Mouse (Mus musculus) gastrocnemius, postnatal 25 days (tissue): ENCODE measurements around the gene Glb1l. TPM values are rescaled to one million over a fixed set of nuclear protein-coding genes. Genes with fewer than 3 reads are reported as not detected.

Experiments used
- DNase-seq: peaks from one replicate; pipeline ENCODE4 v3.0.0; 2022
- total RNA-seq, 2 experiments: library from RNA; stranded (reverse); gene quantifications; 1 replicate in 1 of 2; 2 replicates in 1 of 2; pipeline ENCODE4 v1.2.3; 2021

Gene Glb1l
- total RNA-seq, 2 experiments from 2014 or later = 1.9 to 2.7 TPM

- DNase-seq = no peak
These were observed 18.2 kb downstream of the Glb1l start for GRCm38 (mm10) chr1:75192452-75192851.

- DNase-seq = peak; percentile 98
These were observed 18.8 kb downstream of the Glb1l start, which contains the start of the genes Ankzf1 and Atg9a for GRCm38 (mm10) chr1:75191622-75192402. Ankzf1 (plus strand) TSS chr1:75192151. Atg9a (minus strand) TSS chr1:75192196.

GRCm38 (mm10) chr1:75191258-75191621 lies 19.4 kb downstream of the Glb1l start:
- no peak for DNase-seq

DNA sequence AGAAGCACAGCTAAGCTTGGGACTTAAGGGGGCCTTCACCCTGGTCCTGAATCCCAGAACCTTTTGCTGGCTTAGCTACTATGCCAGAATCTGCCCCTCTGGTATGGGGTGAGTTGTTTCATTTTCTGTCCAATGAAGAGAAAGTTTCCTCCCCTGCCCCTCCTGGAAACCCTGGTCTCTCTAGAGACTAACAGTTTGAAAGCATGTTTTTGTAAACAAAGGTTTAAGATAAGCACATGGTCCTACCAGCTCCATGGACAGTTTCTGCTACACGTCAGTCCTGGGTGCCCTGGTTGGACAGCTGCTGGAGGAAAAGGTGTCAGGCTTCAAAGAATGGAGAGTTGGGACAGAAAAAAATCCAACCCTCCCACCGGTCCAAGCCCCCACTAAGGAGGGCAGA lies 20.0 kb downstream of the Glb1l start:
- DNase-seq = no peak

DNA sequence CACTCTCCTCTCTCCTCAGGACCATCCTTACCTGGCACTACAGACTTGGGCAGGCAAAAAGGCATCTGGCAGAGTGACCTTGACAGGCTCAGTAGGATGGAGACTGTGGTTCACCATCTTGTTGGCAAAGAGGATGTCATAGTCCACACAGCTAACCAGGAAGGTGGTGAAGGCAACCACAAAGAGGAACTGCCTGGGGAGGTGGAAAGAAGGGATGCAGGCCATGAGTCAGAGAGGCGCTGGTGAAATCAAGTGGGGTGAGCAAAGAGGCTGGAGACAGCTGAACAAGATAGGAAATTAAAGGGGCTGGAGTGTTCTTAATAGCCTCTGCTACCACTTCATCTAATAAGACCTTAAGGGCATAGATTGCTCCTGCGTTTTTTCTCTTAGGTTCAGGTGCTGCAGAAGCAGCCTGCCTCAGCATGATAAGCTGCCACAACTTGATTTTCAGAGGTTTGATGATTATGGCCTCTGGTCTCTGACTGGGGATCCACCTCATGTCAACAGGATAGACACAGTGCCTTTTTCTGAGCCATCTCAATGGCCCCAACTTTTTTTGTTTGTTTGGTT lies 22.6 kb downstream of the Glb1l start:
- no peak for DNase-seq

DNA sequence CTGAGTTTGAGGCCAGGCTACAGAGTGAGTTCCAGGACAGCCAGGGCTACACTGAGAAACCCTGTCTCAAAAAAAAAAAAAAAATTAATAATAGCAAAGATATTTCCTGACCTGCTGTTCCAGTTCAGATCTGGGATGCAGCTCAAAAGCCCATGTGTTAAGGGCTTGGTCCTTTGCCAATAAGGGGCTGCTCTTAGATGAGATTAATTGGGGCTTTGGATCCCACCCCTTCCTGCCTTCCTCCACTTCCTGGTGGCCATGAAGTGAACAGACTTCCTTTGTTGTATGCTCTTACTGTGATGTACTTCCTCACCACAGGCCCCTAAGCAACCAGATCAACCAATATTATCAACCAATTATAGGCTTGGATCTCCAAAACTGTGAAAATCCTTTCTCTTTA lies 23.5 kb downstream of the Glb1l start:
- no peak for DNase-seq

- no peak for DNase-seq
These were observed 25.1 kb downstream of the Glb1l start for GRCm38 (mm10) chr1:75185495-75185894.

DNA sequence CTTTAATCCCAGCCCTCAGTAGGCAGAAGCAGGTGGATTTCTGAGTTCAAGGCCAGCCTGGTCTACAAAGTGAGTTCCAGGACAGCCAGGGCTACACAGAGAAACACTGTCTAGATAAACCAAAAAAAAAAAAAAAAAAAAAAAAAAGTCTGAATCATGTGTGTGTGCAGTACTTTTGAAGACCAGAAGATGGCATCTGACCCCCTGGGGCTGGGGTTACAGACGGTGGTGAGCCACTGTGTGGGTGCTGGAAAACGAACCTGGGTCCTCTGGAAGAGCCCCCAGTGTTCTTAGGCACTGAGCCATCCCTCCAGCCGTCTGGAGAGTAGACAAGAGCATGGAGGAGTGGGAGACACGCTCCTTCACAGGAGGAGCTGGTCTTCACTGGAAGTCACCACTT lies 28.5 kb downstream of the Glb1l start:
- no peak for DNase-seq

GRCm38 (mm10) chr1:75181377-75181870 lies 29.2 kb downstream of the Glb1l start:
- DNase-seq = no peak

- DNase-seq = no peak
These were observed 29.9 kb downstream of the Glb1l start for GRCm38 (mm10) chr1:75180741-75181140.

DNA sequence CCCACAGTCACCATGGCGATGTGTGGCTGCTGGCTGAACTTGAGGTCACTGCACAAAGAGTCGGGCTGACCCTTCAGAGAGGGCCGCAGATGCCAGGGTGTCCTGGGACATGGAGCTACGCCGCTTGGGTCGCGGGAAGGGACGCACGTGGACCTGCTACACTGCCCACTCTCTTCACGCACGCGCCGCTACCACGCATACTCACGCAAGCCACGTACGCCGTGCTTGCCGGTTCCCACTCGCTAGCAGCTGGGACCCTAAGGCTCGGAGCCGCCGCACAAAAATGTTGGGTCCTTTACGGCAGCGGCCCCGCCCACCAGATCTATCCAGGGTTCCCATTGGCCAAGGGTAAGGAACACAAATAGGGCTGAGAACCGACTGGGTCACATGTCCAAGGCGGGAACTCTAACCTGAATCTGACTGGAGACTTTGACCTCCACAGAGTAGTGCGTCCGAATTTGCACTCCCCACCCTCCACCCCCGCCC lies 30.5 kb downstream of the Glb1l start, which contains the start of gene Abcb6:
Gene Abcb6, minus strand, starts transcription at position 288 of the 486 bp plus-strand sequence.
- peak; percentile 85 for DNase-seq

DNA sequence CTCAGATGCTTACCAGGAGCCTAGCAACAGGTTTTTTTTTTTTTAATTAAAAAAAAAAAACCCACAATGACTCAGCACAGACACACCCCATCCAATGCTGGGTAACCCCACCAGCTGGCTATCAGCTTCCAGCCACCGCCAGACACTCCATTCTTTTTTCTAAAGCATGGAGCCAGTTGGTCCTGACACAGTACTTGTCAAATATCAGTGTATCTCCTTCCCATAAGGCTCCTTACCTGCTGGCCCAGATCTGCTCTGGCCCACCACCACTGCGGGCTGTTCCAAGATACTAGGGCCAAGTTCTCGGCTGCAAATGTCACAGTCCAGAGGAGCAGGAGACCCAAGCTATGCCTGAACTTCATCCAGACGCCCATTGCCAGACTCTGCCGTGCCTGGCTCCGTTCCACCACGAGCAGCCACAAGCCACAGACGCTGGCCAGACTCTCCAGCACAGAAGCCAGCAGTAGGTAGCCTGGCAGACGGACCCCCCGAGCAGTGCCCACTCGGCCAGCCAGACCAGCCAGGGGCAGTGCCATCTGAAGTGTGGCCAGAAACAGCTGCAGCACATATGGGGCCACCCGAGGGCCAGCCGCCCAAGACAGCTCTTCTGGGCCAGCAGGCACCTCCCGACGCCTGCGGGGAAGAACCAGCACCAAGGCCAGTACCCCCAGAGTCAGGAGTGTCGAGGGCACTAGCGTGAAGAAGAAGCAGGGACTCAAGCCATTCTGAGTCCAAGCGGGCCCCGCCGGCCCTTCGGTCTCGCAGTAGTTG lies 31.1 kb downstream of the Glb1l start:
- peak; percentile 65 for DNase-seq

DNA sequence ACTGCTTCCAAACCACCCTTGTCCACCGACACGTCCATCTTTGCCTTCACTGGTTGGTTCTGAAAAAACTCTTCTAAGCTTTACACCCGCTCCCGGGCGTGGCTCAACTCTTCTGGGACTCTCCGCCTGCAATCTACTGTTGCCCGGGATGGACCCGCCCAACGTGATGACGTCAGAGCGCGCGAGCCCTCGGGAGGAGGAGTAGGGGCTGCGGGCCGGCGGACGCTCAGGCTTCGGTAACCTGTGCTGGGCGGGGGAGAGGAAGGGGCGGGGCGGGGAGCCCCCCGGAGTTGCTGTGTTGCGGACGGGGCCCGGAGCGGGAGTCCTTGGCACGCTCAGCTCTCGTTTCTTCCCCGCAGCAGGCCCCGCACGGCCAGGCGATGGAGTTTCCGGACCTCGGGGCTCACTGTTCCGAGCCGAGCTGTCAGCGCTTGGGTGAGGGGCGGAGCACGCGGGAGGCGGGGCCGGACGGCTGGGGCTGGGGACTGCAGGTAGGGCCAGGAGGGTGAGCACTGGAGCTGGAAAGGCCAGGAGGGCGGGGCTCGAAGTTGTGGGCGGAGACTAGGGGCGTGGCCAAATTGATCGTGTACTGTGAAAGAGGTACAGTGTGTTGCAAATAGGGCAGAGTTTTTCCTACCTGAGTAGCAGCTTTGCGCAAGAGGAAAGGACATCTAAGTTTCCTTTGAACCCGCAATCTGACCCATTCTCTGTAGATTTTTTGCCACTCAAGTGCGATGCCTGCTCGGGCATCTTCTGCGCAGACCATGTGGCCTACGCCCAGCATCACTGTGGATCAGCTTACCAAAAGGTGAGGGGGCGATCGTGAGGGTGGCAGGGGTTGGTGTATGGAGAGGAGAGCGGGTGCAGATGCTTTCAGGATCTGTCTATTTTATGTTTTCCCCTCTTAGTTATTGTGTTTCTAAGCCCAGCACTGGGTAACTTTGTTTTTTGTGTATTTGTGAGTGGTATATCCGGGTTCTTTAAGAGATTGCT lies 41.8 kb downstream of the Glb1l start, which contains the start of gene Zfand2b:
Gene Zfand2b, plus strand, starts transcription at position 175 of the 993 bp plus-strand sequence.
- peak; percentile 96 for DNase-seq

GRCm38 (mm10) chr1:75168093-75168471 lies 42.5 kb downstream of the Glb1l start:
- DNase-seq = no peak

GRCm38 (mm10) chr1:75160256-75160617 lies 50.4 kb downstream of the Glb1l start:
- DNase-seq = no peak

DNA sequence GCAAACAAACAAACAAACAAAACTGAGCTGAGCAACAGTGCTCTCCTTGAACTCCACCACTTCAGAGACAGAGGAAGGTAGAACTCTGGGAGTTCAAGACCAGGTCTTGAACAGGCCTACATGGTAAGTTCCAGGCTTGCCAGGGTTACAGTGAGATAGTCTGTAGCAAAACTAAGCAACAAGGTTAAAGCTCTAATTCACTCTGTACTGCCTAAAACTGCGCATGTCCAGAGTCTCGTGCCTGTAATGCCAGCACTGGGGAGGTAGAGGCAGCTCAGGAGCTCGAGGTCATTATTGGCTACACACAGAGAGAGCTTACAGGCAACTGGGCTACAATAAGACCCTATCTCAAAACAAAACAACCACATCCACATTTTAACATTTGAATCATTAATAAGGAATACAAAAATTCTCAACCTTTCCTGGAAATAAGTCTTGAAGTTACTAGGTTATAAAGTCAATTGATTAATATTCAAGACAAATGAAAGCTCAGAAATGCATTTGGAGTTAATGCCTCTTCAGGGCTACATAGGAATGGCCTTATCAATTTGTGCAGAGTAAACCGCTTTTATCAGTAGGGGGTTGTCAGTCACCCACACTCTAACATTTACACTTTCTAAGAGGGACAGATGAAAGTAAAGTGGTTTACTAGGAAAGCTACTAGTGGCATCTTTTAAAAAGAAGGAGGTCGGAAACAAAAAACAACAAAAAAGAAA lies 50.9 kb downstream of the Glb1l start:
- no peak for DNase-seq

DNA sequence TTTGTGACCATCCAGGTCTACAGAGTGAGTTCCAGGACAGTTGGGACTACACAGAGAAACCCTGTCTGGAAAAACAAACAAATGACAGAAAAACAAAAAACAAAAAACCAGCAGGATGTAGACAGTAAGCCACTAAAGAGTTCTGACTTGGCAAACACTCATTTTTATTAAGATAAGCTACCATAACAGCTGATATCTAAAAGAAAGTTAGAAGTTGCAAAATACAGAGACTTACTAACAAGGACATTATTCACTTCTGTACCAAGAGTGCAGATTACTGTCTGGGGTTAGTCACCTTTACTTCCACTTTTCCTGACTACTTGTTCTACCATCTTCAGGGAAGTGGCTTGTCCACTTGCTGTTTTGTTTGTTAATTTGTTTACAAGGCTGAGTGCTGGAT lies 51.6 kb downstream of the Glb1l start:
- no peak for DNase-seq

GRCm38 (mm10) chr1:75155837-75156236 lies 54.8 kb downstream of the Glb1l start:
- DNase-seq = no peak

DNA sequence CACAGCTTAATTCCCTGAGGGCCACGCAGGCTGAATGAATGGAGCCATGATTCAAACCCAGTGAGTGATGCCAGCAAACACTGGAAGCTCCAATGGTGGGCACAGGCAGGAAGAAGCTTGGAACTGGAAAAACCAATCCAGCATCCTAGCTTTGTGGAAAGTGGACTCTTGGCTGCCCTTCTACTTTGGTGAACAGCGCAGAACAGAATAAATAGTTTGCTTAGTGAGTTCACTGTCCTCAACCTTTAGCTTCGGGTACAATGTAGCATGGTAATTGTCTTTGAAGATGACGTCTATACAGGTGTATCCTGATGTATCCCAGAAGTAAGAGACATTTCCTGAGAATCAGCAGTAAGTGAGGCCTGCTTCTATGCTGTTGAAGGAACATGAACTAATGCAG lies 61.9 kb downstream of the Glb1l start:
- DNase-seq = no peak
